ENCODE assay signal across 26 mouse cellular contexts in the genomic region with DNA sequence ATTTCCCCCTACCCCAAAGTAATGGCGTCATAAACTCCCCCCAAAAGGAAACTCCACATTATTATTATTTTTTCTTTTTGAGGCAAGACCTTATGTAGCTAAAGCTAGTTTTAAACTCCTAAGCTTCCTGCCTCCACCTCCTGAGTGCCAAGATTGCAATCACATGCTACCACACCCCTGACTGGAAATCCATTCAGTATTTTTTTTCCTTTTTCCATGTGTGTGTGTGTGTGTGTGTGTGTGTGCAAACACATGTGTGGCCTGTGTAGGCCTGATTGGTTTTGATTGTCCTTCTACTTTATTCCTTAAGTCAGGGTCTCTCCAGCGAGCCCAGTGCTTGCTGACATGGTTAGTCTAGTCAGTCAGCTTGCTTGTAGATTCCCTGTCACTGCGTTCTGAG. TPM values are rescaled to one million over a fixed set of nuclear protein-coding genes. Genes with fewer than 3 reads are reported as not detected.
DNase-seq lines count a peak whose midpoint lies in the region; ATAC-seq and TF ChIP-seq lines count a peak whose summit lies in the region.
"Had no signal": no experiment of that assay in that cellular context is flagged by ENCODE, and none has a peak within 500 bp of the region (broad histone marks: within the 10 kb centered on the region; RNA-seq: fewer than 3 reads in every experiment).

No protein-coding gene starts in this region.

- ATAC-seq in embryonic facial prominence, embryonic 15.5 days (ENCODE audit: insufficient number of reproducible peaks, low FRiP score, low TSS enrichment, low read depth) = no peak
- ATAC-seq: CD4-positive, CD25-positive, alpha-beta regulatory T cell, adult 4 months; forebrain, embryonic 15.5 days; hindbrain, postnatal 0 days had no signal

- 64% methylated on average over 3 of the region's 3 CpGs for WGBS in embryonic facial prominence, embryonic 15.5 days
- 81% methylated on average over 3 of the region's 3 CpGs for WGBS in embryonic facial prominence, embryonic 10.5 days
- 75% methylated on average over 3 of the region's 3 CpGs for WGBS in heart, embryonic 10.5 days
- 92% methylated on average over 3 of the region's 3 CpGs for WGBS in cerebellum, adult 2 months

- H3K4me3 ChIP-seq in embryonic facial prominence, embryonic 15.5 days (replicated peaks) = no peak overlapping the region
- no peak overlapping the region for H3K4me3 ChIP-seq in embryonic facial prominence, embryonic 10.5 days
- H3K4me3 ChIP-seq in heart, embryonic 10.5 days = no peak overlapping the region
- no peak overlapping the region for H3K4me3 ChIP-seq in cerebellum, adult 2 months (replicated peaks; ENCODE audit: insufficient read depth, low read depth, low read length)
- H3K4me3 ChIP-seq: forebrain, embryonic 15.5 days; heart, embryonic 13.5 days; hindbrain, embryonic 13.5 days had no signal

- no peak for DNase-seq in embryonic facial prominence, embryonic 10.5 days (ENCODE audit: low spot score)
- DNase-seq in heart, adult 8-10 months (ENCODE audit: low spot score) = peak; percentile 28
- DNase-seq in heart, embryonic 10.5 days (ENCODE audit: low spot score) = no peak
- peak; percentile 57 for DNase-seq in NIH3T3 (ENCODE audit: low read depth)
- peak; percentile 32 for DNase-seq in skeletal muscle tissue, adult 2 months (ENCODE audit: low read depth, low spot score)
- no peak for DNase-seq in cerebellum, adult 2 months
- DNase-seq in urinary bladder, postnatal 36 days (ENCODE audit: low spot score in 2 of 2) = no peak
- DNase-seq: adrenal gland, postnatal 10 days; B cell, adult 2 months; cerebellum, adult 11-12 months; cerebellum, adult 9-11 months; cerebellum, postnatal 36 days; gastrocnemius, postnatal 14 days had no signal

- TF ChIP-seq POLR2A in cerebellum, adult 2 months (IDR thresholded peaks at IDR 0.05; ENCODE audit: borderline replicate concordance, insufficient read depth, low read length) = no peak

- no peaks in the 10 kb centered on the region for H3K36me3 ChIP-seq in embryonic facial prominence, embryonic 15.5 days
- H3K36me3 ChIP-seq in embryonic facial prominence, embryonic 10.5 days (replicated peaks) = no peaks in the 10 kb centered on the region
- H3K36me3 ChIP-seq in heart, embryonic 10.5 days = no peaks in the 10 kb centered on the region
- H3K36me3 ChIP-seq: forebrain, embryonic 15.5 days; G1E; heart, embryonic 13.5 days; hindbrain, embryonic 13.5 days had no signal

- H3K4me1 ChIP-seq in embryonic facial prominence, embryonic 15.5 days = peaks cover 34% of the 10 kb centered on the region
- 0 out of 2 replicates have a peak, but pooled peaks cover 10% of the 10 kb centered on the region for H3K4me1 ChIP-seq in embryonic facial prominence, embryonic 10.5 days
- peaks cover 30% of the 10 kb centered on the region for H3K4me1 ChIP-seq in heart, embryonic 10.5 days
- peaks cover 7% of the 10 kb centered on the region for H3K4me1 ChIP-seq in cerebellum, adult 2 months (ENCODE audit: control insufficient read depth, insufficient read depth, low read length)
- H3K4me1 ChIP-seq: hindbrain, embryonic 13.5 days had no signal

- H3K9me3 ChIP-seq in embryonic facial prominence, embryonic 15.5 days (replicated peaks) = no peaks in the 10 kb centered on the region
- no peaks in the 10 kb centered on the region for H3K9me3 ChIP-seq in embryonic facial prominence, embryonic 10.5 days
- H3K9me3 ChIP-seq in heart, embryonic 10.5 days = no peaks in the 10 kb centered on the region
- H3K9me3 ChIP-seq: forebrain, embryonic 15.5 days; G1E; heart, embryonic 13.5 days; hindbrain, embryonic 13.5 days had no signal

- H3K4me2 ChIP-seq in embryonic facial prominence, embryonic 15.5 days (replicated peaks) = no peak overlapping the region
- H3K4me2 ChIP-seq: forebrain, embryonic 15.5 days; heart, embryonic 13.5 days; hindbrain, embryonic 13.5 days had no signal

- no peaks in the 10 kb centered on the region for H3K27me3 ChIP-seq in embryonic facial prominence, embryonic 15.5 days
- no peaks in the 10 kb centered on the region for H3K27me3 ChIP-seq in embryonic facial prominence, embryonic 10.5 days (replicated peaks; ENCODE audit: low read depth, poor library complexity, severe bottlenecking)
- H3K27me3 ChIP-seq in heart, embryonic 10.5 days (ENCODE audit: insufficient read depth, poor library complexity, severe bottlenecking) = no peaks in the 10 kb centered on the region
- no peaks in the 10 kb centered on the region for H3K27me3 ChIP-seq in cerebellum, adult 2 months (ENCODE audit: control insufficient read depth, insufficient read depth, low read length)
- H3K27me3 ChIP-seq: forebrain, embryonic 15.5 days; heart, embryonic 13.5 days; hindbrain, embryonic 13.5 days had no signal

- no peak for TF ChIP-seq CTCF in cerebellum, adult 2 months (IDR thresholded peaks at IDR 0.05; ENCODE audit: borderline replicate concordance, insufficient read depth, low read depth, low read length)

- H3K9ac ChIP-seq in embryonic facial prominence, embryonic 15.5 days = no peak overlapping the region
- H3K9ac ChIP-seq: forebrain, embryonic 15.5 days; hindbrain, embryonic 13.5 days had no signal

- H3K27ac ChIP-seq in embryonic facial prominence, embryonic 15.5 days (replicated peaks) = peak overlapping the region; percentile 85; the same call in 1 of the 2 replicates
- H3K27ac ChIP-seq in embryonic facial prominence, embryonic 10.5 days (replicated peaks) = no peak overlapping the region
- no peak overlapping the region for H3K27ac ChIP-seq in heart, embryonic 10.5 days
- no peak overlapping the region for H3K27ac ChIP-seq in cerebellum, adult 2 months (ENCODE audit: insufficient read depth, low read length)
- H3K27ac ChIP-seq: forebrain, embryonic 15.5 days; hindbrain, embryonic 13.5 days; hindbrain, postnatal 0 days had no signal

RNA-seq across cellular contexts. Expression of a gene that starts 45.4 kb away (rescaled TPM):
- polyA plus RNA-seq in embryonic facial prominence, embryonic 15.5 days (2015; fragmentation: Nextera tagmentation; extraction: Ambion mirVana) = 71.9 and 92.4 TPM in 2 replicates
- polyA plus RNA-seq in embryonic facial prominence, embryonic 10.5 days (2016; fragmentation: Nextera tagmentation; extraction: Ambion mirVana) = 9.3 and 10.0 TPM in 2 replicates
- 100 to 1,000 TPM; 332 to 446 (median 375) TPM for total RNA-seq in heart, adult 8-10 months (2022)
- 15.1 and 19.4 TPM in 2 replicates for polyA plus RNA-seq in heart, embryonic 10.5 days (2016; fragmentation: Nextera tagmentation; extraction: Ambion mirVana)
- polyA plus RNA-seq in cerebellum, adult 2 months (2012; rRNA removed) = 5.3 and 5.8 TPM in 2 replicates

RNA-seq across cellular contexts. Expression of a gene that starts 53.3 kb away (rescaled TPM):
- polyA plus RNA-seq in embryonic facial prominence, embryonic 15.5 days (2015; fragmentation: Nextera tagmentation; extraction: Ambion mirVana) = 1.3 and 1.4 TPM in 2 replicates
- not detected in 2 replicates for polyA plus RNA-seq in embryonic facial prominence, embryonic 10.5 days (2016; fragmentation: Nextera tagmentation; extraction: Ambion mirVana)
- 10 to 100 TPM in 1 of 4 experiments, not detected in 3; 44.8 TPM for total RNA-seq in heart, adult 8-10 months (2022)
- not detected in 2 replicates for polyA plus RNA-seq in heart, embryonic 10.5 days (2016; fragmentation: Nextera tagmentation; extraction: Ambion mirVana)
- polyA plus RNA-seq in cerebellum, adult 2 months (2012; rRNA removed) = not detected in 2 replicates
- total RNA-seq: adrenal gland, postnatal 4 days; G1E; gastrocnemius, postnatal 14 days; hematopoietic stem cell, adult 5-6 weeks; hindbrain, postnatal 0 days had no signal
- polyA plus RNA-seq: brain, embryonic 14.5 days; CD4-positive, CD25-positive, alpha-beta regulatory T cell, adult 4 months; embryonic facial prominence, embryonic 14.5 days; forebrain, embryonic 11.5 days; forebrain, embryonic 15.5 days; G1E; heart, embryonic 13.5 days; hindbrain, embryonic 13.5 days; hindbrain, postnatal 0 days; intestine, embryonic 14.5 days had no signal

Comparison
In these comparisons a context has a peak if more than half of its experiments do, and no peak if none do; other contexts are left out.
1. DNase-seq: peak in heart, adult 8-10 months (single experiment), NIH3T3 (single experiment) and skeletal muscle tissue, adult 2 months (single experiment); none in embryonic facial prominence, embryonic 10.5 days (single experiment), heart, embryonic 10.5 days (single experiment), cerebellum, adult 2 months (0 of 2) and urinary bladder, postnatal 36 days (0 of 2).